Mouse (Mus musculus) forebrain, postnatal 0 days (tissue): ENCODE measurements around the gene Socs7. TPM values are rescaled to one million over a fixed set of nuclear protein-coding genes. Genes with fewer than 3 reads are reported as not detected.
"Not testable (repeated sequence)": the region's sequence is repeated elsewhere in the genome, so short reads cannot be mapped to it uniquely, and the experiment has no call there.

Source experiments
- ATAC-seq: fragments of 200-750 bp; cut with Nextera tagmentation; 2 replicates; pipeline ENCODE4 v1.8.0; 2017; ENCODE audit warnings: mild to moderate bottlenecking, moderate library complexity
- DNase-seq: peaks from one replicate; pipeline ENCODE4 v3.0.0-alpha.2; 2015
- H3K27ac ChIP-seq: fragments of 300-500 bp; sonication (generic); 2 replicates; pipeline ENCODE4 v1.5.1; 2014; ENCODE audit warnings: low read depth, mild to moderate bottlenecking, antibody characterized with exemption, low read length, moderate library complexity, mixed read lengths
- H3K27me3 ChIP-seq: fragments of 300-500 bp; sonication (generic); 2 replicates; pipeline ENCODE4 v1.6.1; 2014; ENCODE audit warnings: mild to moderate bottlenecking, low read length, mixed read lengths; ENCODE audit not compliant: insufficient read depth
- H3K36me3 ChIP-seq: fragments of 300-500 bp; sonication (generic); 2 replicates; pipeline ENCODE4 v1.6.1; 2014; ENCODE audit warnings: mild to moderate bottlenecking, moderate library complexity; ENCODE audit not compliant: insufficient read depth
- H3K4me1 ChIP-seq: fragments of 300-500 bp; sonication (generic); 2 replicates; pipeline ENCODE4 v1.6.1; 2014; ENCODE audit warnings: antibody characterized with exemption; ENCODE audit not compliant: insufficient read depth
- H3K4me2 ChIP-seq: fragments of 300-500 bp; sonication (generic); 2 replicates; pipeline ENCODE4 v1.6.1; 2014; ENCODE audit warnings: low read depth, mild to moderate bottlenecking, moderate library complexity
- H3K4me3 ChIP-seq: fragments of 300-500 bp; sonication (generic); 2 replicates; pipeline ENCODE4 v1.5.1; 2014; ENCODE audit warnings: low read depth, low read length, mixed read lengths
- H3K9ac ChIP-seq: fragments of 300-500 bp; sonication (generic); 2 replicates; pipeline ENCODE4 v1.6.1; 2014; ENCODE audit warnings: mild to moderate bottlenecking
- H3K9me3 ChIP-seq: fragments of 300-500 bp; sonication (generic); 2 replicates; pipeline ENCODE4 v1.6.1; 2016; ENCODE audit warnings: low read length
- CTCF ChIP-seq: sonication (generic); IDR thresholded peaks from 2 replicates; pipeline ENCODE4 v1.5.1; 2016; ENCODE audit warnings: antibody characterized with exemption, control low read depth, low read depth
- WGBS: fragments of 180-500 bp; shearing (Covaris S2); extraction: QIAGEN DNeasy Blood & Tissue Kit; methylation state at CpG from one replicate; pipeline ENCODE4 v1.1.7; 2014; 5-methylcytosine and 5-hydroxymethylcytosine counted together
- polyA plus RNA-seq: library from polyadenylated mRNA; unstranded; fragments of >200 nt; fragmentation: Nextera tagmentation; extraction: Ambion mirVana; gene quantifications from 2 replicates; pipeline ENCODE4 v1.2.1, GENCODE M21; 2015
- total RNA-seq: library from RNA; depleted of rRNA; stranded (reverse); fragments of >200 nt; gene quantifications from 2 replicates; pipeline ENCODE4 v1.2.3, GENCODE M21; 2014; rRNA removed

Gene Socs7
- total RNA-seq (54.9 and 64.3 TPM in 2 replicates), polyA plus RNA-seq (5.3 and 6.4 TPM in 2 replicates)

GRCm38 (mm10) chr11:97361948-97362648, at the start of gene Socs7:
Socs7 (plus strand) TSS chr11:97362551.
- TF ChIP-seq CTCF = no peak
- ATAC-seq (peak; percentile 98), DNase-seq (peak; percentile 95)
- no peaks in the 10 kb centered on the region for H3K9me3 ChIP-seq
- 1% methylated on average over 24 of the region's 81 CpGs for WGBS
- H3K36me3 ChIP-seq = no peaks in the 10 kb centered on the region
- no peaks in the 10 kb centered on the region for H3K27me3 ChIP-seq
- H3K4me3 ChIP-seq = peak within 1 kb of the TSS; percentile 96
- H3K9ac ChIP-seq = peak within 1 kb of the TSS; percentile 91
- H3K4me2 ChIP-seq = peak within 1 kb of the TSS; percentile 79
- peaks cover 20% of the 10 kb centered on the region for H3K4me1 ChIP-seq
- peak within 1 kb of the TSS; percentile 88 for H3K27ac ChIP-seq

- H3K9me3 ChIP-seq, DNase-seq, H3K4me3 ChIP-seq, H3K9ac ChIP-seq, H3K36me3 ChIP-seq, H3K27me3 ChIP-seq, H3K4me2 ChIP-seq, H3K27ac ChIP-seq, ATAC-seq: not testable (repeated sequence)
- 97% methylated on average over 1 of the region's 1 CpGs for whole genome bisulfite sequencing
- peaks cover 11% of the 10 kb centered on the region for H3K4me1 ChIP-seq
Observed at GRCm38 (mm10) chr11:97312871-97313270, 49.5 kb upstream of the Socs7 start.

- whole genome bisulfite sequencing = 84% methylated on average over 3 of the region's 3 CpGs
- no peak overlapping the region for H3K9ac ChIP-seq
- ATAC-seq (no peak), DNase-seq (no peak)
- H3K4me3 ChIP-seq = no peak overlapping the region
- H3K27ac ChIP-seq = no peak overlapping the region
- H3K27me3 ChIP-seq = no peaks in the 10 kb centered on the region
- peak; percentile 30; the same call in 1 of the 2 replicates for TF ChIP-seq CTCF
- H3K9me3 ChIP-seq = no peaks in the 10 kb centered on the region
- H3K4me1 ChIP-seq = peaks cover 11% of the 10 kb centered on the region
- no peaks in the 10 kb centered on the region for H3K36me3 ChIP-seq
- H3K4me2 ChIP-seq = no peak overlapping the region
Observed at GRCm38 (mm10) chr11:97314110-97314509, 48.2 kb upstream of the Socs7 start.

GRCm38 (mm10) chr11:97314751-97315503, 47.4 kb upstream of the Socs7 start:
- 46% methylated on average over 8 of the region's 8 CpGs for WGBS
- H3K27me3 ChIP-seq = no peaks in the 10 kb centered on the region
- H3K4me3 ChIP-seq = peak overlapping the region; percentile 44
- peak overlapping the region; percentile 43 for H3K9ac ChIP-seq
- H3K4me1 ChIP-seq = peaks cover 6% of the 10 kb centered on the region; the same call in 1 of the 2 replicates
- ATAC-seq = no peak
- H3K27ac ChIP-seq = no peak overlapping the region
- H3K4me2 ChIP-seq = peak overlapping the region; percentile 45
- TF ChIP-seq CTCF = no peak
- DNase-seq = no peak
- H3K36me3 ChIP-seq = no peaks in the 10 kb centered on the region
- no peaks in the 10 kb centered on the region for H3K9me3 ChIP-seq

GRCm38 (mm10) chr11:97315504-97316503, 46.5 kb upstream of the Socs7 start, which contains the start of gene Mrpl45:
Mrpl45 (plus strand) TSS chr11:97315716.
- Histone ChIP-seq H3K27me3 (no peaks in the 10 kb centered on the region), H3K4me2 (peak within 1 kb of the TSS; percentile 45), H3K36me3 (no peaks in the 10 kb centered on the region), H3K9me3 (no peaks in the 10 kb centered on the region), H3K27ac (peak within 1 kb of the TSS; percentile 64), H3K4me3 (peak within 1 kb of the TSS; percentile 44), H3K9ac (peak within 1 kb of the TSS; percentile 43), H3K4me1 (0 out of 2 replicates have a peak, but pooled peaks cover 5% of the 10 kb centered on the region)
- no peak for TF ChIP-seq CTCF
- DNase-seq (peak; percentile 100), ATAC-seq (peak; percentile 96)
- WGBS = 1% methylated on average over 50 of the region's 50 CpGs

- ATAC-seq = no peak
- Histone ChIP-seq H3K9ac (no peak overlapping the region), H3K27me3 (no peaks in the 10 kb centered on the region), H3K27ac (no peak overlapping the region), H3K36me3 (peaks cover 25% of the 10 kb centered on the region), H3K4me2 (no peak overlapping the region), H3K4me1 (0 out of 2 replicates have a peak, but pooled peaks cover 4% of the 10 kb centered on the region), H3K9me3 (no peaks in the 10 kb centered on the region), H3K4me3 (no peak overlapping the region)
- no peak for DNase-seq
- TF ChIP-seq CTCF = no peak
- WGBS = 94% methylated on average over 8 of the region's 8 CpGs
Observed at GRCm38 (mm10) chr11:97321197-97321596, 41.2 kb upstream of the Socs7 start.

GRCm38 (mm10) chr11:97321894-97322600, 40.3 kb upstream of the Socs7 start:
- not testable (repeated sequence) for H3K27ac ChIP-seq, H3K9me3 ChIP-seq, H3K4me3 ChIP-seq, H3K27me3 ChIP-seq, DNase-seq, ATAC-seq, H3K9ac ChIP-seq, H3K4me1 ChIP-seq, H3K4me2 ChIP-seq
- 90% methylated on average over 8 of the region's 8 CpGs for WGBS
- H3K36me3 ChIP-seq = peaks cover 33% of the 10 kb centered on the region
